Mouse (Mus musculus) megakaryocyte, embryonic 14.5 days (primary cell): ENCODE measurements around the gene Bag6.

Source experiments
- FLI1 ChIP-seq: IDR thresholded peaks from 2 replicates; pipeline ENCODE4 v1.6.1; 2012; ENCODE audit warnings: low read length, inconsistent platforms, mixed read lengths
- GATA1 ChIP-seq: IDR thresholded peaks from 3 replicates; pipeline ENCODE4 v1.6.1; 2012; ENCODE audit warnings: mixed read lengths, low read length, inconsistent platforms, borderline replicate concordance

- TF ChIP-seq GATA1 (no peak), FLI1 (no peak)
Observed at GRCm38 (mm10) chr17:35147922-35148639, 13.1 kb downstream of the Bag6 start.
